Mouse (Mus musculus): ENCODE measurements around the gene Gm20517.

GRCm38 (mm10) chr17:47633999-47634770 is 22.8 kb downstream of the Gm20517 start:
- TF ChIP-seq CTCF (IDR thresholded peaks at IDR 0.05; ENCODE audit: borderline replicate concordance, insufficient read depth, low read length), result no peak
- no peak for TF ChIP-seq POLR2A (IDR thresholded peaks at IDR 0.05; ENCODE audit: low read depth, low read length)

Data from embryonic fibroblast, embryonic 13.5 days (primary cell).